Comparison of ENCODE assay signal across 7 mouse cellular contexts in the genomic region with DNA sequence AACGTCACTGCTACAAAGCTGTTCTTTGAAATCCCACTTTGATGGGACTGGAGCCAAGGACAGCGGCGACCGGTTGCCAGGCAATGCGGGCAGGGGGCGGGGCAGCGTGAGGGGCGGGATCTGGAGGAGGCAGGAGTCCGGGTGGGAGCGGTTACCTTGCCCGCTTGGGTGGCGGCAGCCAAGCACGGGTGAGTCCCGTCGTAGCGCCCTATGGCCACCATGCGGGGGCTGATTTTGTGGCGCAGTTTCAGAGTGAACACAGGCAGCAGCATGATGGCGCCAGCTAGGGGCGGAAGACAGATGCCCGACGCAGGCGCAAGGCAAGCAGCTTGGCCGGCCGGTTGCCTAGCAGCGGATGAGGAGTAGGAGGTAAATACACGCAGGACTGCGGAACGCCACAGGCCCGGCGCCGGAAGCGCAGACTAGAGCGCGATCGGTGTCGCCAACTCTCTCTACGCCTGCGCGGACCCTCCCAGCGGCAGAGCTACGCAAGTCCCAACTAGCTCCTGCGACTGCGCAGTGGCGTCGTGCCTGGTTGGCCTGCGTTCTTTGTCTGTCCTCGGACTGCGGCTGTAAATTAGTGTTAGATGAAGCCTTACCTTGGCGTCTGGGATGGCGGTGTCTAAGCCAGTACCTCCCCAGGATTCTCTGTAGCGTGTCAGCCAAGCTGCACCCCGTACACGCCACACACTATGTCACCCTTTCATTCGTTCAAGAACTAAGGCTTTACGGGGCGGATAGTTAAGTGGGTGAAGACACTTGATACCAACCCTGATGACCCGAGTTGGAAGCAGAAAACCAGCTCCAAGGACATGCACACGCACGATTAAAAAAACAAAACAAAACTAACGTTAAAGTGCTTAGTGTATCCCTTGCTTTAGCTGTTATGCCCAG. TPM values are rescaled to one million over a fixed set of nuclear protein-coding genes. Genes with fewer than 3 reads are reported as not detected.
DNase-seq lines count a peak whose midpoint lies in the region; ATAC-seq and TF ChIP-seq lines count a peak whose summit lies in the region.

Bbs2 (minus strand) TSS at position 848 of the 894 bp plus-strand sequence.

- peak; percentile 72 for TF ChIP-seq CTCF in intestine, postnatal 0 days (IDR thresholded peaks at IDR 0.05; ENCODE audit: low read depth)
- TF ChIP-seq CTCF in small intestine, adult 2 months (IDR thresholded peaks at IDR 0.05; ENCODE audit: extremely low read depth, insufficient read length, insufficient replicate concordance, low read depth, low read length) = peak; percentile 28; the same call in 1 of the 2 replicates

- DNase-seq in adrenal gland, postnatal 10 days = peak; percentile 99
- DNase-seq in embryonic facial prominence, embryonic 10.5 days (ENCODE audit: low spot score) = peak; percentile 99
- peak; percentile 71 for DNase-seq in gonadal fat pad, adult 2 months (ENCODE audit: low read depth)
- peak; percentile 100 for DNase-seq in left cerebral cortex, postnatal 4 days

- H3K36me3 ChIP-seq in embryonic facial prominence, embryonic 10.5 days (replicated peaks) = no peaks in the 10 kb centered on the region
- H3K36me3 ChIP-seq in intestine, postnatal 0 days (ENCODE audit: control insufficient read depth, insufficient read depth) = no peaks in the 10 kb centered on the region
- H3K36me3 ChIP-seq in midbrain, embryonic 12.5 days = no peaks in the 10 kb centered on the region
- H3K36me3 ChIP-seq in small intestine, adult 2 months (ENCODE audit: control insufficient read depth, insufficient read depth, low read length) = no peaks in the 10 kb centered on the region

- intact Hi-C loops in left cerebral cortex, postnatal 4 days (cut with DNase I) = no loop called here

- H3K4me3 ChIP-seq in embryonic facial prominence, embryonic 10.5 days = peak within 1 kb of the TSS; percentile 78
- H3K4me3 ChIP-seq in intestine, postnatal 0 days (ENCODE audit: low read depth, low read length) = peak within 1 kb of the TSS; percentile 67
- H3K4me3 ChIP-seq in midbrain, embryonic 12.5 days = peak within 1 kb of the TSS; percentile 68
- H3K4me3 ChIP-seq in small intestine, adult 2 months (ENCODE audit: low read depth, low read length) = peak within 1 kb of the TSS; percentile 83

- H3K9ac ChIP-seq in intestine, postnatal 0 days (ENCODE audit: low read depth, low read length) = peak within 1 kb of the TSS; percentile 49; the same call in 1 of the 2 replicates
- peak within 1 kb of the TSS; percentile 73 for H3K9ac ChIP-seq in midbrain, embryonic 12.5 days (replicated peaks)

- H3K27me3 ChIP-seq in embryonic facial prominence, embryonic 10.5 days (replicated peaks; ENCODE audit: low read depth, poor library complexity, severe bottlenecking) = peaks cover 3% of the 10 kb centered on the region; the same call in 1 of the 2 replicates
- H3K27me3 ChIP-seq in intestine, postnatal 0 days (replicated peaks; ENCODE audit: control insufficient read depth, insufficient read depth, low read length) = no peaks in the 10 kb centered on the region
- H3K27me3 ChIP-seq in midbrain, embryonic 12.5 days = no peaks in the 10 kb centered on the region
- H3K27me3 ChIP-seq in small intestine, adult 2 months (ENCODE audit: control insufficient read depth, insufficient read depth, low read length) = no peaks in the 10 kb centered on the region

- H3K4me2 ChIP-seq in intestine, postnatal 0 days (replicated peaks; ENCODE audit: low read depth) = peak within 1 kb of the TSS; percentile 64
- H3K4me2 ChIP-seq in midbrain, embryonic 12.5 days (replicated peaks) = peak within 1 kb of the TSS; percentile 63

- H3K9me3 ChIP-seq in embryonic facial prominence, embryonic 10.5 days = no peaks in the 10 kb centered on the region
- H3K9me3 ChIP-seq in intestine, postnatal 0 days (ENCODE audit: control insufficient read depth) = no peaks in the 10 kb centered on the region
- no peaks in the 10 kb centered on the region for H3K9me3 ChIP-seq in midbrain, embryonic 12.5 days

- WGBS in embryonic facial prominence, embryonic 10.5 days = 1% methylated on average over 61 of the region's 61 CpGs
- WGBS in intestine, postnatal 0 days = under 1% methylated on average over 61 of the region's 61 CpGs
- WGBS in midbrain, embryonic 12.5 days = under 1% methylated on average over 61 of the region's 61 CpGs
- 1% methylated on average over 61 of the region's 61 CpGs for WGBS in small intestine, adult 2 months

- H3K4me1 ChIP-seq in embryonic facial prominence, embryonic 10.5 days = peaks cover 13% of the 10 kb centered on the region
- no peaks in the 10 kb centered on the region for H3K4me1 ChIP-seq in intestine, postnatal 0 days (replicated peaks; ENCODE audit: control insufficient read depth, insufficient read depth, low read length)
- peaks cover 16% of the 10 kb centered on the region for H3K4me1 ChIP-seq in midbrain, embryonic 12.5 days
- no peaks in the 10 kb centered on the region for H3K4me1 ChIP-seq in small intestine, adult 2 months (ENCODE audit: control insufficient read depth, insufficient read depth, insufficient read length, low read length)

- ATAC-seq in intestine, postnatal 0 days = peak; percentile 99
- ATAC-seq in midbrain, embryonic 12.5 days (ENCODE audit: low FRiP score, low read depth) = peak; percentile 98

- H3K27ac ChIP-seq in embryonic facial prominence, embryonic 10.5 days (replicated peaks) = peak within 1 kb of the TSS; percentile 91
- H3K27ac ChIP-seq in intestine, postnatal 0 days (ENCODE audit: low read depth, low read length) = peak within 1 kb of the TSS; percentile 83
- H3K27ac ChIP-seq in midbrain, embryonic 12.5 days (replicated peaks) = peak within 1 kb of the TSS; percentile 98
- peak within 1 kb of the TSS; percentile 79 for H3K27ac ChIP-seq in small intestine, adult 2 months (ENCODE audit: insufficient read depth, low read depth, low read length)

- TF ChIP-seq POLR2A in small intestine, adult 2 months (IDR thresholded peaks at IDR 0.05; ENCODE audit: low read depth, low read length) = peak; percentile 70; the same call in 1 of the 2 replicates

RNA-seq across cellular contexts. Expression of gene Bbs2, which starts in this region (rescaled TPM):
- total RNA-seq in adrenal gland, postnatal 10 days (2021) = 10 to 100 TPM; 13.0 to 17.4 TPM
- polyA plus RNA-seq in embryonic facial prominence, embryonic 10.5 days (2016; fragmentation: Nextera tagmentation; extraction: Ambion mirVana) = 12.6 and 16.6 TPM in 2 replicates
- 26.9 and 28.2 TPM in 2 replicates for polyA plus RNA-seq in gonadal fat pad, adult 2 months (2012; rRNA removed)
- 3.6 and 4.6 TPM in 2 replicates for polyA plus RNA-seq in intestine, postnatal 0 days (2015; fragmentation: Nextera tagmentation; extraction: Ambion mirVana)
- 10 to 100 TPM; 15.8 to 16.1 TPM for total RNA-seq in left cerebral cortex, postnatal 4 days (2021)
- polyA plus RNA-seq in midbrain, embryonic 12.5 days (2016; fragmentation: Nextera tagmentation; extraction: Ambion mirVana) = 25.3 and 25.4 TPM in 2 replicates
- 3.3 and 4.3 TPM in 2 replicates for polyA plus RNA-seq in small intestine, adult 2 months (2012; rRNA removed)

Comparison
In these comparisons a context has a peak if more than half of its experiments do, and no peak if none do; other contexts are left out.
1. Peak in every context shown above with its lines: DNase-seq, ATAC-seq, H3K4me3 ChIP-seq and H3K27ac ChIP-seq.